Comparison of ENCODE assay signal across 12 mouse cellular contexts in genomic region chr5:134739951-134740350, GRCm38 (mm10).
"Had no signal": no experiment of that assay in that cellular context is flagged by ENCODE, and none has a peak within 500 bp of the region (broad histone marks: within the 10 kb centered on the region; RNA-seq: fewer than 3 reads in every experiment).

No protein-coding gene starts in this region.

- H3K9ac ChIP-seq: limb, embryonic 13.5 days; liver, embryonic 12.5 days; lung, embryonic 14.5 days; midbrain, embryonic 15.5 days; neural tube, embryonic 13.5 days had no signal

- ATAC-seq: liver, embryonic 12.5 days; midbrain, embryonic 15.5 days had no signal

- H3K27ac ChIP-seq: layer of hippocampus, adult 2 months; limb, embryonic 13.5 days; liver, embryonic 12.5 days; midbrain, embryonic 15.5 days; neural tube, embryonic 13.5 days had no signal

- H3K9me3 ChIP-seq: limb, embryonic 13.5 days; liver, embryonic 12.5 days; midbrain, embryonic 15.5 days; neural tube, embryonic 13.5 days had no signal

- H3K36me3 ChIP-seq: liver, embryonic 12.5 days; midbrain, embryonic 15.5 days; neural tube, embryonic 13.5 days had no signal

- H3K4me3 ChIP-seq: layer of hippocampus, adult 2 months; limb, embryonic 13.5 days; liver, embryonic 12.5 days; midbrain, embryonic 15.5 days; neural tube, embryonic 13.5 days had no signal

- H3K27me3 ChIP-seq: midbrain, embryonic 15.5 days had no signal

- DNase-seq: kidney, adult 8-10 months; retina, postnatal 1 day; right cerebral cortex, postnatal 4 days; spleen, adult 18-20 months; thymus, postnatal 36 days had no signal

- H3K4me2 ChIP-seq: limb, embryonic 13.5 days; liver, embryonic 12.5 days; lung, embryonic 14.5 days; midbrain, embryonic 11.5 days; midbrain, embryonic 15.5 days; neural tube, embryonic 13.5 days had no signal
